Mouse (Mus musculus): ENCODE data around the gene Trit1.

GRCm38 (mm10) chr4:122985110-122985509 lies 31.3 kb upstream of the Trit1 start:
- TF ChIP-seq CTCF (IDR thresholded peaks at IDR 0.05; ENCODE audit: low read depth, low read length) (peak; percentile 72), POLR2A (IDR thresholded peaks at IDR 0.05; ENCODE audit: extremely low read depth, insufficient read depth, low read length) (no peak)
